Mouse (Mus musculus) testis, postnatal 14 days (tissue): ENCODE results near the gene Il17c.

ENCODE experiments used
- DNase-seq: peaks from one replicate; pipeline ENCODE4 v3.0.0; 2021; ENCODE audit warnings: low spot score

Il17c gene

GRCm38 (mm10) chr8:122421376-122422070 lies at the start of gene Il17c:
Gene Il17c, plus strand, starts transcription at chr8:122422020.
- no peak for DNase-seq

DNA sequence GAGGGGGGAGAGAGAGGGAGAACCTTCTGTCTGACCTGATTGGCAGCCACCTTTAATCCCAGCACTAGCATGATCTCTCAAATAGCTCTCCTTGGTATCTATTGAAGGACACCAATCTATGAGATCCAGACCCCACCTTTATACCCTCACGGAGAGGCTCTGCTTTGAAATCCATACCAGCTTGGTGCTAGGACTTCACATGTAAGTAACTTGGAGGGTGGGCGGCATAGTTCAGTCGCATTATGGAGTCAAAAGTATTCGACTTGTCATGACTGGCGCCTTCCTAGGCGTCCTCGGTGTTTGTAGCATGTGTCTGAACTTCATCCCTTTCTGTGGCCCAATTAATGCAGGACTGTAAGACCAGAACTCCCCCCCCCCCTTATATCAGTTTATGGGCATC lies 46.5 kb upstream of the Il17c start:
- no peak for DNase-seq

- DNase-seq, result no peak
These were observed 46.0 kb upstream of the Il17c start for GRCm38 (mm10) chr8:122375751-122376364.

GRCm38 (mm10) chr8:122376365-122377231 lies 45.2 kb upstream of the Il17c start, which contains the start of gene Zc3h18:
Gene Zc3h18, plus strand, starts transcription at chr8:122376609.
- DNase-seq, result peak; percentile 100

DNA sequence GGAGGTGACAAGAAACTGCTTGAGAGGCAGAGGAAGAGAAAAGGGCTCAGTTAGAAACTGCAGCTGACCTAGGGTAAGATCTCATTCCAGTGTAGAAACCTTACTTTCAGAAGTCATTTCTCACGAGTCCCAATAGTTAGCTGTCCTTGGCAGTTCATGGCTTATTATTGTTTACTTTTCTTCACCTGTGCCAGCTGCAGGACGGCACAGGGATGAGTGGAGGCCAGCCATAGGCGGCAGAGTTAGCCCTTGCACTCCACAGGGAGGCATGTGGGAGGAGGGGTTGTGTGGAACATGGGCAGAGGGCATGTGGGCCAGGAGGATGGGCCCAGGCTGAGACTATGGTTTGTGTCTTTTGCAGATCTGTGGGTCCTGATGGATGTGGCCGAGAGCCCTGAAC lies 38.8 kb upstream of the Il17c start:
- DNase-seq, result no peak

DNA sequence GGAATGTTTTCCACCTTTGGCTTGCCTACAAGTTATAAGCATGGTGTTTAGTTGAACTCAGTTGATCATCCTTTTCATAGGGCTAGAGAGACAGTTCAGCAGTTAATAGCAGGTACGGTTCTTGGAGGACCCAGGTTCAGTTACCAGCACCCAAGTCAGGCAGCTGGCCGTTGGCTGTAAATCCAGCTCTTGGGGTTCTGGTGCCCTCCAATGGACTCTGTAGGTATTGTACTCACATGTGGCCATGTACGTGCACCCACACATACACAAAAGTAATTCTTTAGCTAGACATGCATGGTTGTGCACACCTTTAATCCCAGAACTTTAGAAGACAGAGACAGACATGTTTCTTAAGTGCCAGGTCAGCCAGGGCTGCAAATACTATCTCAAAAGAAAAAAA lies 32.5 kb upstream of the Il17c start:
- DNase-seq, result no peak

- no peak for DNase-seq
These were observed 31.1 kb upstream of the Il17c start for GRCm38 (mm10) chr8:122390758-122391157.

DNA sequence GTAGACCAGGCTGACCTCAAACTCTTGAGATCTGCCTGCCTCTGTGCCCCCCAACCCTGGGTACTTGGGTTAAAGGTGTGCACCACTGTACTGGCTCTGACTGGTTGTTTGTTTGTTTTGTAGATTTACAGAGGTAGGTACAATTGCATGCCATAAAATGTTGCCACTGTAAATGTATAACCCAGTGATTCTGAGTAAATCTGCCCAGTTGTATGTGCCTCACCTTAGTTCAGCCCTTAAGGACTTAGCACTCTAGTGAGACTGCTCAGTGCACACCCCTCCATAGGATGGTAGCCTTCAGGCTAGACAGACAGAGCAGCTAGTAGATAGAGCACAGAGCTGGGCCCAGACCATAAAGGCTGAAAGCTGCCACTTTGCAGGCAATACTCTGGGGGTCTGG lies 28.1 kb upstream of the Il17c start:
- no peak for DNase-seq

- no peak for DNase-seq
These were observed 26.5 kb upstream of the Il17c start for GRCm38 (mm10) chr8:122395291-122395690.

GRCm38 (mm10) chr8:122398186-122398585 lies 23.6 kb upstream of the Il17c start:
- peak; percentile 69 for DNase-seq

GRCm38 (mm10) chr8:122405146-122405805 lies 16.5 kb upstream of the Il17c start:
- no peak for DNase-seq

- DNase-seq, result no peak
These were observed 14.1 kb upstream of the Il17c start for GRCm38 (mm10) chr8:122407678-122408077.

- no peak for DNase-seq
These were observed 7.5 kb upstream of the Il17c start for GRCm38 (mm10) chr8:122414311-122414710.

DNA sequence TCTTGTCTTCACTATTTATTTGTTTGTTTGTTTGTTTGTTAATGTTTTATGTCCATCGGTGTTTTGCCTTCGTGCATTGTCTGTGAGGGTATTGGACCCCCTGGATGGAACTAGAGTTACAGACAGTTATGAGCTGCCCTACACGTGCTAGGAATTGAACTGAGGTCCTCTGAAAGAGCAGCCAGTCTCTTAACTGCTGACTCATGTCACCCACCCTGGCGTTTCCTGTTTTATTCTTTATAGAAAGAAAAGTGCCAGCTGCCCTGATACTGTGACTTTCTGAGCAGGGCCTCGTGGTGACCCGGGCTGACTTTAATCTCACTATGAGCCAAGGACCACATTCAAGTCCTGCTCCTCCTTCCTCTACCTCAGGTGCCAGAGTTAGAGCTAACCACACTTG lies 6.3 kb upstream of the Il17c start:
- DNase-seq, result no peak

DNA sequence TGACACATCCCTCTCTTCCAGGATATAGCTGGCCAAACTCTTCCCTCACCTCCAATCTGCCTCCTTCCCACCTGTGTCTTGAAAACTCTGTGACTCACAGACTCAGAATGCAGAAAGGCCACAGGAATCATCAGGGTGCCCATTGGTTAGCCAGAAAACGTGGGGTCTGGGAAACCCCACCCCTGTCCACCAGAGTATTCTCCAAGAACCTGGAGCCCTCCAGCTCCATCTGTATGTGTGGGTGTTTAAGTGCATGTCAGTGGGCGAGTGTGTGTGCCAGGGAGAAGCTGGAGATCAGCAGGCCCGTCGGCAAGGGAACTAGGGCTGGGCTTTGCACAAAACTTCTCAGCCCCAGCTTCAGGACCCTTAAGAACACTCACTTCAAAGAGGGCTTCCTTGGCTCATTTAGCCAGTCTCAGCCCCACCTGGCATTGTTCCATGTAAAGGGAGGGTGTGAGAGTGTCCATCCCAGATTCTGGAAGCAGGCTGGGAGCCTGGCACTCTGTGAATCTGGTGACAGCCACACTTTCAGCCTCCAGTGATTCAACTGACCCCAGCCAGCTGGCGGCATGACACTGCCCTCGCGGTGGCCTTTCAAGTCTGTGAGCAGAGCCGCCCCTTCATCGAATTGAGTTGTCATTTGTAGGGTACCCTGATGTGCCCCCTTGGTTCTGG lies 1.8 kb upstream of the Il17c start:
- no peak for DNase-seq

DNA sequence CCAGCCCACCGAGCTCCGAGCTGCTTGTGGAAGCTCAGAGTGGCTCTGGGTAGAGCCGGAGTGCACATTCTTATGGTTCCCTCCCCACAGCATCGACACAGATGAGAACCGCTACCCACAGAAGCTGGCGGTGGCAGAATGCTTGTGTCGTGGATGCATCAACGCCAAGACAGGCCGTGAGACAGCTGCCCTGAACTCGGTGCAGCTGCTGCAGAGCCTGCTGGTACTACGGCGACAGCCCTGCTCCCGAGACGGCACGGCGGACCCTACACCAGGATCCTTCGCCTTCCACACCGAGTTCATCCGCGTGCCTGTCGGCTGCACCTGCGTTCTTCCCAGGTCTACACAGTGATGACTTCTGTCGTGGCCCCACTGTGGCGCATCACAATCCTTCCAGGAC lies 1.4 kb downstream of the Il17c start:
- no peak for DNase-seq

DNA sequence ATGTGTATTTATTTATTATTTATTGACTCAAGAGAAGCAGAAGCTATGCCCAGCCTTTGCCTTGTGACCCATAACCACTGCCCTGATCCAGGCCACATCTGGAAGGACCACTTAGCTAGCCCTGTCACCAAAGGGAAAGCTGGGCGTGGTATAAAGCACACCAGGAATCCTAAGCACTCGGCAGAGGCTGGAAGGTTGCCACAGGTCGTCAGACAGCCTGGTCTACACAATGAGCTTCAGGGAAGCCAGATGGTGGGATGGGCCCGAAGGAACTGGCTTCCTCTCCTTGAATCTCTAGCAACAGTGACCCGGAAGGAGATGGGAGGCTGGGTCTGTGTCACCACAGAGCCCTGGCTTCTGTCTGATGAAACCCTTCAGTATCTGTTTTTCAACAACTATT lies 1.8 kb downstream of the Il17c start:
- DNase-seq, result no peak

- DNase-seq, result no peak
These were observed 4.3 kb downstream of the Il17c start for GRCm38 (mm10) chr8:122426145-122426544.

GRCm38 (mm10) chr8:122427607-122428006 lies 5.8 kb downstream of the Il17c start:
- no peak for DNase-seq

- DNase-seq, result no peak
These were observed 6.3 kb downstream of the Il17c start for GRCm38 (mm10) chr8:122428163-122428562.

- DNase-seq, result no peak
These were observed 8.3 kb downstream of the Il17c start for GRCm38 (mm10) chr8:122430058-122430636.
